Mouse (Mus musculus) brain, embryonic 18.5 days (tissue): ENCODE measurements around the gene Caprin2.

Experiments used
- DNase-seq: peaks from one replicate; pipeline ENCODE4 v3.0.0-alpha.2; 2012; ENCODE audit warnings: low read depth, low spot score

The Caprin2 gene

GRCm38 (mm10) chr6:148838460-148838859 is 57.6 kb downstream of the Caprin2 start:
- no peak for DNase-seq

DNA sequence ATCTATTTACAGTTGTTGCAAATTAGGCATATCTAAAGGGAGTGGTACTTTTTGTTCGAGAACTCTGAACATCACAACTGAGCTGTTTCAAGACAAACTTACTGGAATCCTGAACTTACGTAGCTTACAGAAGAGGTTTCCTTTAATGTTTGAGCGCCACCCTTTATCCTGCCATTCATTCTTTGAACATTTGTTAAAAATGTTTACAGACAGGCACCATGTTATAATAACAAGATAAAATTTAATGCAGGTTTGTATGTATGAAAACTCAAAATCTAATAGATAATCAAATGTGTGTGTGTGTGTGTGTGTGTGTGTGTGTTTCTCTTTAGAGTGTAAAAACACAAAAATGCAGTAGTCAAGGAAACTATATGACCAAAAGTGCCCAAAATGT is 64.3 kb downstream of the Caprin2 start:
- DNase-seq, result no peak

GRCm38 (mm10) chr6:148830748-148831727 is 65.0 kb downstream of the Caprin2 start, which contains the start of gene Ipo8:
Gene Ipo8, minus strand, starts transcription at chr6:148831467.
- DNase-seq, result peak; percentile 93

DNA sequence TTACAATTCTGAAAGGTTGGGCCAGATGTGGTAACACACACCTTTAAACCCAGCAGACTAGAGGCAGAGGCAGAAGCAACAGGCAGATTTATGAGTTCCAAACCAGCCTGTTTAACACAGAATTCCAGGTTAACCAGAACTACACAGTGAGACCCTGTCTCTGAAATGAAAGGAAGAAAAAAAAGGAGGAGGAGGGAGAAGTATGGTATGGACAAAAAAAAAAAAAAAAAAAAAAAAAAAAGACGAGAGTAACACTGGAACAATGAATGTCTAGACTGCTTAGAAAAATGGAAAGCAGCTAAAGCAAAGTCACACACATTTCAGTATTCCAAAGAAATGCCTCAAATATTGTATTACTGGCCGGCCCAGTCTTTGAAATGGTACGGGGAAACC is 65.7 kb downstream of the Caprin2 start:
- no peak for DNase-seq

- no peak for DNase-seq
Measured at GRCm38 (mm10) chr6:148826119-148826518, 69.9 kb downstream of the Caprin2 start.

DNA sequence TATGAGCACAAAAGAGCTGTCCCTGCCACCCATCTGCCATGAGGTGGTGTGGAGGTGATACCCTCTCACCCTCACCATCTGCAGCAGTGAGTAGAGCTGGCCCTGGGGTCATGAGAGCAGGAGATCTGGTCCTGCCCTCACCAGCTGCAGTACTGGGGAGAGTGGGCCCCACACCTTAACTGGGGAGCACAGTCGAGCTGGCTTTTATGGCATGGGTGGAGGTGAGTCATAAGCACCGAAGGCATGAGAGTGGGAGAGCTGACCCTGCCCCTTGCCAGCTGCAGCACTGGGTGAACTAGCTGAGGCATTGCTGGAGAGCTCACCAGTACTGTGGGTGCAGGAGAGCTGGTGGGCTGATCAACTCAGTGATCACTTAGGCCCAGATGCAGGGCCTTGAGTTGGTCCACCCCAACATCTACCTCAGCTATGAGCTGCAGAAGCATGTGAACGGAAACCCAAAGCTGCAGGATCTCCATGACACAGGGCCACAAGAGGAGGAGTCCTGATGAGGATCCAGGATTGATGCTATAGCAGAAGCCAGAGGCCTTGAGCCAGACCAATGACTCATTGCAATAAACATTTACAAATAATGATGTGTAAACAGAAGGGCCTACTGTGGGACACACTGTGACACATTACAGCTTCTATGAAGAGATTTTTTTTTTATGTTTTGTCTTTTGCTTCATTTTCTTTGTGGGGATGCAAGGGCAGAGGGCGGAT is 77.3 kb downstream of the Caprin2 start:
- DNase-seq, result no peak

GRCm38 (mm10) chr6:148816751-148817150 is 79.3 kb downstream of the Caprin2 start:
- no peak for DNase-seq

- DNase-seq, result no peak
Measured at GRCm38 (mm10) chr6:148811117-148811516, 84.9 kb downstream of the Caprin2 start.

- DNase-seq, result no peak
Measured at GRCm38 (mm10) chr6:148799773-148800172, 96.3 kb downstream of the Caprin2 start.

GRCm38 (mm10) chr6:148795145-148795544 is 100.9 kb downstream of the Caprin2 start:
- no peak for DNase-seq
